Mouse (Mus musculus): ENCODE data around the gene Cptp. TPM values are rescaled to one million over a fixed set of nuclear protein-coding genes. Genes with fewer than 3 reads are reported as not detected.

Cptp gene
- polyA plus RNA-seq, 1 experiment from 2014 or later, result 9.1 TPM

GRCm38 (mm10) chr4:155840076-155841002 is 28.9 kb downstream of the Cptp start:
- Histone ChIP-seq H3K4me1 (peaks cover 49% of the 10 kb centered on the region), H3K4me3 (peak overlapping the region; percentile 60), H3K9me3 (no peaks in the 10 kb centered on the region), H3K36me3 (peaks cover 32% of the 10 kb centered on the region), H3K4me2 (peak overlapping the region; percentile 86), H3K27ac (replicated peaks) (peak overlapping the region; percentile 87), H3K9ac (peak overlapping the region; percentile 83), H3K27me3 (replicated peaks) (peaks cover 5% of the 10 kb centered on the region; the same call in 1 of the 2 replicates)
- no peak for ATAC-seq (ENCODE audit: extremely low read depth, insufficient number of reproducible peaks, low FRiP score, low TSS enrichment)
- 11% methylated on average over 8 of the region's 8 CpGs for WGBS

DNA sequence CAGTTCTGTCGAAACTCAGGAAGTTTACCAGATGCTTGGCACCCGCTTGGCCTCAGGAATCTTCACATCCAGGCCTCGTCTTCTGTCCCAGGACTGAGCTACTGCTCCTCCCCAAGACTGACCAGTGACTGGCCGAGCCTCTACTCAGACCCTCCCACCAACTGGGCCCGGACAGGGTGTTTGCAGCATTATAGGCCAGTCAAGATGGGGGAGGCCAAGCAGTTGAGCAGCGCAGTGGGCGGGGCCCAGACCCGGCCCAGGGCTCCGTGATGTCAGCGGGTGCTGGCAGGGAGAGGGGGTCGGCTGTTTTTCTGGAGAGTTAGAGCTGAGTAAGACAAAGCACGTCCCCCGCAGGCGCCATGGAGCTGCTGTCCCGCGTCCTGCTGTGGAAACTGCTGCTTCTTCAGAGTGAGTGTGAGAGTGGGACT is 29.7 kb downstream of the Cptp start, which contains the start of gene Mxra8:
Gene Mxra8, plus strand, starts transcription at position 198 of the 428 bp plus-strand sequence.
- Histone ChIP-seq H3K4me2 (peak within 1 kb of the TSS; percentile 86), H3K4me1 (peaks cover 49% of the 10 kb centered on the region), H3K9ac (peak within 1 kb of the TSS; percentile 83), H3K9me3 (no peaks in the 10 kb centered on the region), H3K27ac (replicated peaks) (peak within 1 kb of the TSS; percentile 87), H3K27me3 (replicated peaks) (peaks cover 5% of the 10 kb centered on the region; the same call in 1 of the 2 replicates), H3K36me3 (peaks cover 30% of the 10 kb centered on the region), H3K4me3 (peak within 1 kb of the TSS; percentile 60)
- peak; percentile 83 for ATAC-seq (ENCODE audit: extremely low read depth, insufficient number of reproducible peaks, low FRiP score, low TSS enrichment)
- 4% methylated on average over 16 of the region's 16 CpGs for WGBS

- peaks cover 58% of the 10 kb centered on the region for H3K4me1 ChIP-seq
- peak overlapping the region; percentile 87 for H3K27ac ChIP-seq (replicated peaks)
- no peak for ATAC-seq (ENCODE audit: extremely low read depth, insufficient number of reproducible peaks, low FRiP score, low TSS enrichment)
- peak overlapping the region; percentile 83; the same call in 1 of the 2 replicates for H3K9ac ChIP-seq
- 40% methylated on average over 8 of the region's 8 CpGs for WGBS
- no peaks in the 10 kb centered on the region for H3K9me3 ChIP-seq
- no peak overlapping the region for H3K4me3 ChIP-seq
- peaks cover 5% of the 10 kb centered on the region; the same call in 1 of the 2 replicates for H3K27me3 ChIP-seq (replicated peaks)
- H3K4me2 ChIP-seq, result peak overlapping the region; percentile 86
- H3K36me3 ChIP-seq, result peaks cover 23% of the 10 kb centered on the region
These were observed 30.8 kb downstream of the Cptp start for GRCm38 (mm10) chr4:155838187-155839153.

DNA sequence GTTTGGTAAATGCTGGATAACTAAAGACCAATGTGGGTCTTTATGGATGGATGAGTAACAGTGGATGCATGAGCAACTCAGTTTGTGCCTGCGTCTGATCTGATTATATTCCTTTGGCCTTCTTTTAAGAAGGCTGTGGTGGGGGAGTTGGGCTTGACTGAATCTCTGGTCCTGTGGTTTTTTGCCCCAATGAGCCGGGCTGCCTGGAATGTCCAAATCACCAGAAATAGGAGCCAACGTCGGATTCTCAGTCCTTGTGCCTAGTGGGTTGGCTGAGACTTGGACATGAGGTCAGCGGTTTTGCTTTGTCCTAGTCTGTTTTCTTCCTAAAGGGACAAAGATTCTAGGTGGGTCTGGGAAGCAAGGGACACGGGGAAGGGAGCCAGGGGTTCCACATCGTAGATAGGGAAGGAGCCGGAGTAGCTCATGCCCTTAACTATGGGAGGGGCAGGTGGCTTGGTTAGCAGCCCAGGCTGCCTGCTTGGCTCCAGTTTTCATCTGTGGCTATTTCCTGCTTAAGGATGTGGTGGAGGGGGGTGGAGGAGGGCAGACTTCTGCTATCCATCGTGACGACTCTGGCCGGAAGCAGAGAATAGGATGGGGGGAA is 31.7 kb downstream of the Cptp start:
- Histone ChIP-seq H3K36me3 (peaks cover 23% of the 10 kb centered on the region), H3K4me3 (no peak overlapping the region), H3K27ac (replicated peaks) (peak overlapping the region; percentile 87), H3K4me1 (peaks cover 63% of the 10 kb centered on the region), H3K27me3 (replicated peaks) (peaks cover 5% of the 10 kb centered on the region; the same call in 1 of the 2 replicates), H3K4me2 (peak overlapping the region; percentile 22), H3K9me3 (no peaks in the 10 kb centered on the region), H3K9ac (peak overlapping the region; percentile 48)
- WGBS, result 50% methylated on average over 11 of the region's 11 CpGs
- no peak for ATAC-seq (ENCODE audit: extremely low read depth, insufficient number of reproducible peaks, low FRiP score, low TSS enrichment)

DNA sequence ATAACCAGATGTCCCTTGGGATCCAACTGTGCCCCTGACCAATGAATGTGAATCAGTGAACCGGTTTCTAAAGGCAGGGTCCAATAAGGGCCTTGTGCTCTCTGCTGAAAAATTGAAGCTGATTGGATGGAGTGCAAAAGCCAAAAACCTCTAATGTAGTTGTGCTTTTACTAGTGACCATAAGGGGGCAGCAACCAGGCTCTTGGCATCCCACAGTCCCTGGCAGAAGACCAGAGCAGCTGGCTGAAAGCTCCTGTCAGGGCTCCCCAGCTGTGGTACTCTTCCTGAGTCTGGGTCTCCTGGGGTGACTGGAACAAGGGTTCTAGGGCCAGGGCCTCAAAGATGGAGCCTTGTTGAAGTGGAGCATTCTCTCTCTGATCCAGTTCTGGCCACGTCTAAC is 35.4 kb downstream of the Cptp start:
- Histone ChIP-seq H3K36me3 (peaks cover 15% of the 10 kb centered on the region), H3K9ac (no peak overlapping the region), H3K4me3 (no peak overlapping the region), H3K4me2 (peak overlapping the region; percentile 2; the same call in 1 of the 2 replicates), H3K27ac (replicated peaks) (peak overlapping the region; percentile 69), H3K27me3 (replicated peaks) (no peaks in the 10 kb centered on the region), H3K9me3 (no peaks in the 10 kb centered on the region), H3K4me1 (peaks cover 46% of the 10 kb centered on the region)
- ATAC-seq (ENCODE audit: extremely low read depth, insufficient number of reproducible peaks, low FRiP score, low TSS enrichment), result no peak
- whole genome bisulfite sequencing, result 24% methylated on average over 2 of the region's 2 CpGs

DNA sequence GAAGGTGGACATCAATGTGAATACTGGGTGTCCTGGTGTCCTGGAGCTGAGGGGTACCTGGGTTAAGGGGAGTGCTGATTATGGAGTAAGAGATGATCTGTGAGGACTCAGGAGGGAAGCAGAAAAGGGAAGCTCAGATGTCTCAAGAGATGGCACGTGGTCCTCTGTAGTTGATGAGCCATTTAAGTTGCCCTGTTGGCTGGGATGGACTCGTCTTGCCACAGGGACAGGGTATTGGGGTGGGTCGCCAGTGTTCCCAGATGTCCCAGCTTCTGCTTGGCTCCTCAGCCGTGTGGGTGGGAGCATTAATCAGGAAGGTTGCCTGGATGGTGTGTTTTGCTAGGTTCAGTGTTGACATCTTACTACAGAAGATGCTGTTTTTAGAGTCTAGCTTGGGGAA is 36.0 kb downstream of the Cptp start:
- Histone ChIP-seq H3K27ac (replicated peaks) (no peak overlapping the region), H3K4me1 (peaks cover 40% of the 10 kb centered on the region), H3K4me2 (no peak overlapping the region), H3K36me3 (peaks cover 20% of the 10 kb centered on the region), H3K4me3 (no peak overlapping the region), H3K9ac (no peak overlapping the region), H3K27me3 (replicated peaks) (no peaks in the 10 kb centered on the region), H3K9me3 (no peaks in the 10 kb centered on the region)
- no peak for ATAC-seq (ENCODE audit: extremely low read depth, insufficient number of reproducible peaks, low FRiP score, low TSS enrichment)
- WGBS, result 85% methylated on average over 4 of the region's 4 CpGs

GRCm38 (mm10) chr4:155832321-155832720 is 36.9 kb downstream of the Cptp start:
- peak overlapping the region; percentile 92 for H3K27ac ChIP-seq (replicated peaks)
- H3K9me3 ChIP-seq, result no peaks in the 10 kb centered on the region
- no peak for ATAC-seq (ENCODE audit: extremely low read depth, insufficient number of reproducible peaks, low FRiP score, low TSS enrichment)
- no peaks in the 10 kb centered on the region for H3K27me3 ChIP-seq (replicated peaks)
- 43% methylated on average over 10 of the region's 10 CpGs for WGBS
- peak overlapping the region; percentile 98 for H3K4me2 ChIP-seq
- H3K4me1 ChIP-seq, result peaks cover 31% of the 10 kb centered on the region
- peak overlapping the region; percentile 81 for H3K4me3 ChIP-seq
- peaks cover 29% of the 10 kb centered on the region for H3K36me3 ChIP-seq
- peak overlapping the region; percentile 88 for H3K9ac ChIP-seq

GRCm38 (mm10) chr4:155831831-155832230 is 37.4 kb downstream of the Cptp start:
- ATAC-seq (ENCODE audit: extremely low read depth, insufficient number of reproducible peaks, low FRiP score, low TSS enrichment), result peak; percentile 11
- peaks cover 34% of the 10 kb centered on the region for H3K36me3 ChIP-seq
- H3K9ac ChIP-seq, result peak overlapping the region; percentile 88
- WGBS, result 2% methylated on average over 25 of the region's 25 CpGs
- H3K4me1 ChIP-seq, result peaks cover 27% of the 10 kb centered on the region
- H3K4me2 ChIP-seq, result peak overlapping the region; percentile 98
- H3K27me3 ChIP-seq (replicated peaks), result no peaks in the 10 kb centered on the region
- H3K27ac ChIP-seq (replicated peaks), result peak overlapping the region; percentile 92
- no peaks in the 10 kb centered on the region for H3K9me3 ChIP-seq
- peak overlapping the region; percentile 81 for H3K4me3 ChIP-seq

GRCm38 (mm10) chr4:155831205-155831766 is 38.0 kb downstream of the Cptp start, which contains the start of gene Aurkaip1:
Aurkaip1 (plus strand) TSS chr4:155831272.
- Histone ChIP-seq H3K4me3 (peak within 1 kb of the TSS; percentile 81), H3K4me1 (peaks cover 27% of the 10 kb centered on the region), H3K4me2 (peak within 1 kb of the TSS; percentile 98), H3K36me3 (peaks cover 37% of the 10 kb centered on the region), H3K9ac (peak within 1 kb of the TSS; percentile 88), H3K27ac (replicated peaks) (peak within 1 kb of the TSS; percentile 92), H3K9me3 (no peaks in the 10 kb centered on the region), H3K27me3 (replicated peaks) (no peaks in the 10 kb centered on the region)
- peak; percentile 87 for ATAC-seq (ENCODE audit: extremely low read depth, insufficient number of reproducible peaks, low FRiP score, low TSS enrichment)
- under 1% methylated on average over 48 of the region's 49 CpGs for WGBS

DNA sequence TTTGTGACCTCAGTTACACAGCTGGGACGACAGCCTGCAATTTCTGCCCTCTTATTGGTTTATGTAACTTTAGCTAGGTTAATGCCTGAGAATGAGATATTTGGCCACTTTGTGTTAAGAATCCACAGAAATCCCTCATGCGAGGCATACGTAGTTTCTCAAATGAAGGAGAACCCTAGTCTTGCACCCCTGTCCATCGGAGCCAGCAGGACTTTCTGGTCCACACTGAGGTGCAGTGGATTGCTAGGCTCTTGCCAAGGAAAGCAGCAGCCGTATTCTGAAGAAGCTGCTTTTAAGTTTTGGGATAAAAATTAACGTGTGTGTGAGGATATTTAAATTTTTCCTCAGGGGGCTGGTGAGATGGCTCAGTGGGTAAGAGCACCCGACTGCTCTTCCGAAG is 38.6 kb downstream of the Cptp start:
- ATAC-seq (ENCODE audit: extremely low read depth, insufficient number of reproducible peaks, low FRiP score, low TSS enrichment), result no peak
- Histone ChIP-seq H3K4me3 (peak overlapping the region; percentile 81), H3K4me1 (peaks cover 27% of the 10 kb centered on the region), H3K9me3 (no peaks in the 10 kb centered on the region), H3K36me3 (peaks cover 42% of the 10 kb centered on the region), H3K27me3 (replicated peaks) (no peaks in the 10 kb centered on the region), H3K27ac (replicated peaks) (peak overlapping the region; percentile 92), H3K9ac (peak overlapping the region; percentile 88; the same call in 1 of the 2 replicates), H3K4me2 (peak overlapping the region; percentile 98)
- 53% methylated on average over 8 of the region's 8 CpGs for WGBS
